Mouse (Mus musculus): ENCODE data around the gene Orc6.

Orc6 gene

GRCm38 (mm10) chr8:85299434-85300077 lies at the start of gene Orc6, which contains the start of gene Vps35:
Orc6 (plus strand) TSS chr8:85299632.
Vps35 (minus strand) TSS chr8:85299802.
- DNase-seq (ENCODE audit: low spot score), result peak; percentile 98

GRCm38 (mm10) chr8:85286846-85287245 lies 12.6 kb upstream of the Orc6 start:
- DNase-seq (ENCODE audit: low spot score), result no peak

GRCm38 (mm10) chr8:85298600-85299433 lies 615 bp upstream of the Orc6 start:
- DNase-seq (ENCODE audit: low spot score), result peak; percentile 55

GRCm38 (mm10) chr8:85301941-85302340 lies 2.5 kb downstream of the Orc6 start:
- DNase-seq (ENCODE audit: low spot score), result no peak

GRCm38 (mm10) chr8:85302931-85303330 lies 3.5 kb downstream of the Orc6 start:
- no peak for DNase-seq (ENCODE audit: low spot score)

- DNase-seq (ENCODE audit: low spot score), result no peak
Observed at GRCm38 (mm10) chr8:85303531-85303930, 4.1 kb downstream of the Orc6 start.

GRCm38 (mm10) chr8:85308564-85308963 lies 9.1 kb downstream of the Orc6 start:
- no peak for DNase-seq (ENCODE audit: low spot score)

GRCm38 (mm10) chr8:85311743-85312142 lies 12.3 kb downstream of the Orc6 start:
- no peak for DNase-seq (ENCODE audit: low spot score)

GRCm38 (mm10) chr8:85313036-85313435 lies 13.6 kb downstream of the Orc6 start:
- no peak for DNase-seq (ENCODE audit: low spot score)

- DNase-seq (ENCODE audit: low spot score), result peak; percentile 76
Observed at GRCm38 (mm10) chr8:85318534-85318933, 19.1 kb downstream of the Orc6 start.

- no peak for DNase-seq (ENCODE audit: low spot score)
Observed at GRCm38 (mm10) chr8:85321981-85322380, 22.5 kb downstream of the Orc6 start.

- no peak for DNase-seq (ENCODE audit: low spot score)
Observed at GRCm38 (mm10) chr8:85323084-85323483, 23.7 kb downstream of the Orc6 start.

GRCm38 (mm10) chr8:85327036-85327435 lies 27.6 kb downstream of the Orc6 start:
- DNase-seq (ENCODE audit: low spot score), result no peak

GRCm38 (mm10) chr8:85329506-85329905 lies 30.1 kb downstream of the Orc6 start:
- no peak for DNase-seq (ENCODE audit: low spot score)

GRCm38 (mm10) chr8:85335105-85335504 lies 35.7 kb downstream of the Orc6 start:
- peak; percentile 42 for DNase-seq (ENCODE audit: low spot score)

- peak; percentile 25 for DNase-seq (ENCODE audit: low spot score)
Observed at GRCm38 (mm10) chr8:85336211-85336933, 36.9 kb downstream of the Orc6 start.

- DNase-seq (ENCODE audit: low spot score), result no peak
Observed at GRCm38 (mm10) chr8:85337681-85338080, 38.2 kb downstream of the Orc6 start.

GRCm38 (mm10) chr8:85339871-85340573 lies 40.6 kb downstream of the Orc6 start:
- no peak for DNase-seq (ENCODE audit: low spot score)

GRCm38 (mm10) chr8:85353287-85353686 lies 53.9 kb downstream of the Orc6 start:
- DNase-seq (ENCODE audit: low spot score), result no peak
